Mouse (Mus musculus) heart, embryonic 15.5 days (tissue): ENCODE data around the gene Klhl34. TPM values are rescaled to one million over a fixed set of nuclear protein-coding genes. Genes with fewer than 3 reads are reported as not detected.
A peak's percentile ranks its signal among the peaks of the same experiment; 100 is the strongest.

Experiments used
- ATAC-seq: fragments of 200-750 bp; cut with Nextera tagmentation; replicated peaks from 2 replicates; pipeline ENCODE4 v1.8.0; 2017; ENCODE audit warnings: low read depth, moderate TSS enrichment; ENCODE audit not compliant: insufficient number of reproducible peaks, insufficient read depth, low FRiP score
- H3K27ac ChIP-seq: fragments of 300-500 bp; sonication (generic); 2 replicates; pipeline ENCODE4 v1.5.1; 2015; ENCODE audit warnings: mild to moderate bottlenecking, inconsistent platforms
- H3K27me3 ChIP-seq: fragments of 300-500 bp; sonication (generic); 2 replicates; pipeline ENCODE4 v1.6.1; 2015; ENCODE audit warnings: inconsistent platforms
- H3K36me3 ChIP-seq: fragments of 300-500 bp; sonication (generic); 2 replicates; pipeline ENCODE4 v1.6.1; 2015; ENCODE audit warnings: mild to moderate bottlenecking, inconsistent platforms
- H3K4me1 ChIP-seq: fragments of 300-500 bp; sonication (generic); replicated peaks from 2 replicates; pipeline ENCODE4 v1.6.1; 2015; ENCODE audit warnings: inconsistent platforms
- H3K4me2 ChIP-seq: fragments of 300-500 bp; sonication (generic); 2 replicates; pipeline ENCODE4 v1.6.1; 2015; ENCODE audit warnings: inconsistent platforms, mild to moderate bottlenecking, moderate library complexity
- H3K4me3 ChIP-seq: fragments of 300-500 bp; sonication (generic); 2 replicates; pipeline ENCODE4 v1.5.1; 2015; ENCODE audit warnings: mild to moderate bottlenecking, inconsistent platforms
- H3K9ac ChIP-seq: fragments of 300-500 bp; sonication (generic); 2 replicates; pipeline ENCODE4 v1.6.1; 2015; ENCODE audit warnings: mild to moderate bottlenecking, inconsistent platforms
- H3K9me3 ChIP-seq: fragments of 300-500 bp; sonication (generic); replicated peaks from 2 replicates; pipeline ENCODE4 v1.6.1; 2016; ENCODE audit warnings: inconsistent platforms
- WGBS: fragments of 180-500 bp; shearing (Covaris S2); methylation state at CpG from one replicate; pipeline ENCODE4 v1.1.7; 2015; ENCODE audit warnings: mixed read lengths; 5-methylcytosine and 5-hydroxymethylcytosine counted together
- polyA plus RNA-seq: library from polyadenylated mRNA; unstranded; fragments of >200 nt; fragmentation: Nextera tagmentation; extraction: Ambion mirVana; gene quantifications from 2 replicates; pipeline ENCODE4 v1.2.1, GENCODE M21; 2015

The Klhl34 gene
- polyA plus RNA-seq: 0.37 and 0.55 TPM in 2 replicates

DNA sequence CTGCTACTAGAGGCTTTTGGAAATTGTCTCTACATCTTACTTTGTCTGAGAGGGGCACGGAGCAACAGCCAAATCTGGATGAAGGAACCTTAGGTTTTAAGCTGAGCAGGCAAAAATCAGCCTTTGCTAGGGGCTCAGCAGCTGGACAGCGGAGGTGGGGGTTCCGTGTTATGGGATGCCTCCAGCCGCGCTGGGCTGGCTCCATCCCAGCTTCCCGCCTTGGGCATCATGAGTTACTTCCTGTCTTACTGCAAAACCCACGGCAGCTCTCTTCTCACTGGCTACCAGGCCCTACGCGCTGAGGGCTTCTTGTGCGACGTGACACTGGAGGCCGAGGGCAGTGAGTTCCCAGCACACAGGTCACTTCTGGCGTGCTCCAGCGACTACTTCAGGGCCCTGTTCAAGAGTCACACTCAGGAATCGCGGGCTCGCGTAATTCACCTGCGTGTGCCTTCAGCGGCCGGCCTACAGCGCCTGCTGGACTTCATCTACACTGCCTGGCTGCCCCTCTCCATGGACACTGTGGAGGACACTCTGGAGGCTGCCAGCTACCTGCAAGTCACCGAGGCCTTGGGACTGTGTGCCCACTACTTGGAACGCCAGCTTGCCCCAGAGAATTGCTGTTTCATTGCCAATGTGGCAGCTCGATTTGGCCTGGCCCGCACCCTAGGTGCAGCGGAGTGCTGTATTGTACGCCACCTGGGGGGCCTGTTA lies at the start of gene Klhl34:
Klhl34 (plus strand) TSS at position 229 of the 714 bp plus-strand sequence.
- 36% methylated on average over 28 of the region's 28 CpGs for WGBS
- peak; percentile 43; the same call in 1 of the 2 replicates for ATAC-seq

DNA sequence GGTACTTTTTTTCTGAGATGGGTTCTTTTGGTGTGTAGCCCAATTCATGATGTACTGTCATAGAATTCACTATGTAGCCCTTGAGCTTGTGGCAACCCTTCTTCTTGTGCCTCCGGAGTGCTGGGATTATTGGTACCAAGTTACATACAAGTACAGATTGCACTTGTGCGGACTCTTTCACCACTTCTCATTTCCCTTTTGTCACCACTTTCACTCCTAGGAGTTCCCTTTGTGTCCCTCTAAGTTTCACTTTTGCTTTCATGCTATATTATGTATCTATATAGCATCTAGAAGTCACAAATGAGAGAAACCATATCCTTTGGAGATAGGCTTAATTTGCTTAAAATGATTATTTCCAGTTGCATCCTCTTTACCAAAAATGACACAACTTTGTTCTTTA lies 16.6 kb upstream of the Klhl34 start:
- Histone ChIP-seq H3K36me3 (no peaks in the 10 kb centered on the region), H3K4me1 (no peaks in the 10 kb centered on the region), H3K4me3 (no peak overlapping the region), H3K27ac (no peak overlapping the region), H3K9ac (no peak overlapping the region), H3K27me3 (no peaks in the 10 kb centered on the region), H3K9me3 (no peaks in the 10 kb centered on the region), H3K4me2 (no peak overlapping the region)
- WGBS: 87% methylated on average over 2 of the region's 2 CpGs
- no peak for ATAC-seq

More for the DNA sequence above, at the start of gene Klhl34:
- H3K27me3 ChIP-seq: no peaks in the 10 kb centered on the region
- no peak within 1 kb of the TSS for H3K27ac ChIP-seq
- H3K4me1 ChIP-seq: peaks cover 3% of the 10 kb centered on the region; the same call in 1 of the 2 replicates
- H3K4me2 ChIP-seq: peak within 1 kb of the TSS; percentile 78
- peak within 1 kb of the TSS; percentile 42 for H3K4me3 ChIP-seq
- no peaks in the 10 kb centered on the region for H3K36me3 ChIP-seq
- no peak within 1 kb of the TSS for H3K9ac ChIP-seq
- H3K9me3 ChIP-seq: no peaks in the 10 kb centered on the region

DNA sequence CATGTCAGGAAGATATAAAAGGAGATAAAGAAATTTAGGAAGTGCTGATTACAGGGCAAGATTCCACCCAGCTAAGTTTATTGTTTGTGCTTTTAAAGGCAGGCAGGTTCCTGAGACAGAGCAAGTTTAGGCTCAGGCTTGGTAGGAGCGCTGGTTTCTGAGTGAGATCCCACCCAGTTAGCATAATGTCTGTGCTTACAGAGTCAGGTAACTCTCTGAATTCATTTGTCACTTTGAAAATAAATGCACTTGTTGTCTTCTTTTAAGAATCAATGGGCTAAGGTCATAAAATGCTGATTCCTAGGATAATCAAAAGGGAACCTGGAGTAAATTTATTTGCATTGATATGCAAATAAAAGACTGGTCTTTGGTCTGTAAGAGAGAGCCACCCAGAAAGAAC lies 8.5 kb upstream of the Klhl34 start:
- ATAC-seq: no peak
- 57% methylated on average over 1 of the region's 1 CpGs for WGBS

DNA sequence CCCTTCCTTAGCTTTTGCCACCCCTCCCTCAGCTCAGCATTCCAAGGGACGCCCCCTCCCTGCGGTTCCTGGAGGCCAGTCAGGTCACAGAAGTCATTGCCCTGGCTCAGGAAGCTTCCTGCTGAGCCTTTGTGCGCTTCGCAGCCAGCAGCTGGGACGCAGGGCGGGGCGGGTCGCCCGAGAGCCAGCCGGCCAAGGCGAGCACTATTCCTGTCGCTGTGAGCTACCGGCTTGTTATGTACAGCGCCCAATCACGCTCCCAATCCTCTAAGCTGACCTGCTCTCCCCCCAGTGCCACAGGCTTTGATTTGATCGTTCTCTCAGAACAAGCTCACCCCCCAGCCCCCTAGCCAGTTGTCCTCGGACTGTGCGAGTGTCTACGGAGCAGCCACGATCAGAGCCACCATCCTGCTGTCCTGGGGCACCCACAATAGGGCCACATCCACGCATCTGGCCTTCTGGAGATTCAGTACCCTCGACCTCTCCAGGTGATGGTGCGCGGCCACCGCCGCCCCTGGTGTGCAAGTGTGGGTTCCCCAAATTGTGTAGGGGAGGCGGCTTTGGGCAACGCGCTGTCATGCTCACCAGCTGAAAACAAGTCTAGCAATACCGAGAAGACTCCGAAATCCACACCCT lies 546 bp upstream of the Klhl34 start:
- Histone ChIP-seq H3K27me3 (no peaks in the 10 kb centered on the region), H3K4me1 (peaks cover 3% of the 10 kb centered on the region; the same call in 1 of the 2 replicates), H3K4me3 (peak overlapping the region; percentile 42), H3K27ac (no peak overlapping the region), H3K9ac (no peak overlapping the region), H3K9me3 (no peaks in the 10 kb centered on the region), H3K36me3 (no peaks in the 10 kb centered on the region), H3K4me2 (peak overlapping the region; percentile 78)
- ATAC-seq: 0 out of 2 replicates have a peak, but pooled peaks have one; percentile 18
- WGBS: 11% methylated on average over 31 of the region's 31 CpGs

More for the DNA sequence above, 8.5 kb upstream of the Klhl34 start:
- H3K4me1 ChIP-seq: no peaks in the 10 kb centered on the region
- no peaks in the 10 kb centered on the region for H3K9me3 ChIP-seq
- no peak overlapping the region for H3K27ac ChIP-seq
- H3K4me2 ChIP-seq: no peak overlapping the region
- H3K4me3 ChIP-seq: no peak overlapping the region
- H3K27me3 ChIP-seq: no peaks in the 10 kb centered on the region
- no peak overlapping the region for H3K9ac ChIP-seq
- no peaks in the 10 kb centered on the region for H3K36me3 ChIP-seq

DNA sequence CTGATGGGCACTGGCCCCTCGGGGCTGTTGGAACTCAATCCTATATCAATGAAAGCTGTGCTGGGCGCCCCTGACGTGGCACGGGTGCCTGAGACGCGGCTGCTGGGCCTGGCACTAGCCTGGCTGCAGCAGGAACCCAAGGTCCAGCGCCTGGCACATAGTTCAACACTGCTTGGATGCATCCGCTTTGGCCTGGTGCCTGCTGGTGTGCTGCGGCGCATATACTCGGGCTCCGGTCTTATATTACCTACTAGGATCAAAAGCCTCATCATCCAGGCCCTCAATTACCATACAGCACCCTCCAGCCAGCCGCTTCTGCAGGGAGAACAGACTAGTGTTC lies 656 bp downstream of the Klhl34 start:
- no peak overlapping the region for H3K4me2 ChIP-seq
- no peak overlapping the region for H3K9ac ChIP-seq
- WGBS: 90% methylated on average over 13 of the region's 13 CpGs
- H3K4me3 ChIP-seq: no peak overlapping the region
- no peak for ATAC-seq
- H3K36me3 ChIP-seq: no peaks in the 10 kb centered on the region
- H3K9me3 ChIP-seq: no peaks in the 10 kb centered on the region
- peaks cover 3% of the 10 kb centered on the region; the same call in 1 of the 2 replicates for H3K4me1 ChIP-seq
- no peak overlapping the region for H3K27ac ChIP-seq
- H3K27me3 ChIP-seq: no peaks in the 10 kb centered on the region

DNA sequence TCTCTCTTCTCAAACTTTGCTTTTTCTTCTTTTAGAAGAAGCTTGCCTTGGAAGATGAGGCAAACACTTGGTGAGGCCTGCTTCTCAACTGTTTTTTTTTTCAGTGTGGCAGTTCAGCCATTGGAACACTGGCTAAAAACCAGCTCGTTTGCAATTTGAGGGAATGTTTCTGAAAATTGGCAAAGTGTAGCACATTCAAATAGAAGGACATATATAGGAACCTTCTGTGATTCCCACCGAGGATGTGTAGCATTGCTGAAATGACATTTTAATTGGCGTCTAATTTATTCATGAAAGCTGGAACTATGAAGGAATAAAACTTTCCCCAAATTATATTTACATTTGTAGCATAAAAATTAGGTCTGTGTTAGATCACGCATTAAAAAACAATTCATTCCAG lies 11.7 kb downstream of the Klhl34 start:
- no peaks in the 10 kb centered on the region for H3K36me3 ChIP-seq
- no peak overlapping the region for H3K27ac ChIP-seq
- WGBS: 70% methylated on average over 4 of the region's 4 CpGs
- H3K4me3 ChIP-seq: no peak overlapping the region
- no peaks in the 10 kb centered on the region for H3K9me3 ChIP-seq
- ATAC-seq: no peak
- no peak overlapping the region for H3K4me2 ChIP-seq
- H3K4me1 ChIP-seq: no peaks in the 10 kb centered on the region
- no peak overlapping the region for H3K9ac ChIP-seq
- no peaks in the 10 kb centered on the region for H3K27me3 ChIP-seq

Other genes starting within 250 kb of the Klhl34 start
- 2.6 and 2.9 TPM in 2 replicates for gene Yy2, start 249.4 kb upstream of the Klhl34 start, polyA plus RNA-seq
- 12.6 and 13.9 TPM in 2 replicates for gene Mbtps2, start 219.7 kb upstream of the Klhl34 start, polyA plus RNA-seq
- 612 and 957 TPM in 2 replicates for gene Smpx, start 119.5 kb upstream of the Klhl34 start, polyA plus RNA-seq
- 0.15 and 0.76 TPM in 2 replicates for gene Cnksr2, start 224.9 kb downstream of the Klhl34 start, polyA plus RNA-seq